Mouse (Mus musculus) kidney, postnatal 0 days (tissue): ENCODE data around the gene Dcun1d4. TPM values are rescaled to one million over a fixed set of nuclear protein-coding genes. Genes with fewer than 3 reads are reported as not detected.

Experiments used
- ATAC-seq: fragments of 200-750 bp; cut with Nextera tagmentation; replicated peaks from 2 replicates; pipeline ENCODE4 v1.8.0; 2017; ENCODE audit warnings: low read depth, moderate number of reproducible peaks, moderate TSS enrichment, moderate library complexity; ENCODE audit not compliant: low FRiP score
- DNase-seq: peaks from one replicate; pipeline ENCODE4 v3.0.0-alpha.2; 2016; ENCODE audit warnings: low spot score
- H3K27ac ChIP-seq: fragments of 300-500 bp; sonication (generic); 2 replicates; pipeline ENCODE4 v1.5.1; 2014; ENCODE audit warnings: mild to moderate bottlenecking
- H3K27me3 ChIP-seq: fragments of 300-500 bp; sonication (generic); 2 replicates; pipeline ENCODE4 v1.6.1; 2014; ENCODE audit warnings: low read length, mixed read lengths; ENCODE audit not compliant: insufficient read depth
- H3K36me3 ChIP-seq: fragments of 300-500 bp; sonication (generic); 2 replicates; pipeline ENCODE4 v1.6.1; 2014; ENCODE audit warnings: low read length, mixed read lengths; ENCODE audit not compliant: insufficient read depth
- H3K4me1 ChIP-seq: fragments of 300-500 bp; sonication (generic); replicated peaks from 2 replicates; pipeline ENCODE4 v1.6.1; 2014; ENCODE audit warnings: antibody characterized with exemption, low read length, mixed read lengths; ENCODE audit not compliant: insufficient read depth
- H3K4me2 ChIP-seq: fragments of 300-500 bp; sonication (generic); 2 replicates; pipeline ENCODE4 v1.6.1; 2014; ENCODE audit warnings: mild to moderate bottlenecking, low read length, moderate library complexity, mixed read lengths
- H3K4me3 ChIP-seq: fragments of 300-500 bp; sonication (generic); replicated peaks from 2 replicates; pipeline ENCODE4 v1.5.1; 2014; ENCODE audit warnings: low read depth, low read length
- H3K9ac ChIP-seq: fragments of 300-500 bp; sonication (generic); 2 replicates; pipeline ENCODE4 v1.6.1; 2014; ENCODE audit warnings: low read depth, low read length
- H3K9me3 ChIP-seq: fragments of 300-500 bp; sonication (generic); replicated peaks from 2 replicates; pipeline ENCODE4 v1.6.1; 2016; ENCODE audit warnings: low read length, inconsistent platforms, mixed read lengths
- CTCF ChIP-seq: IDR thresholded peaks from 2 replicates; pipeline ENCODE4 v1.5.1; 2016; ENCODE audit warnings: antibody characterized with exemption, low read depth, mild to moderate bottlenecking, moderate library complexity
- WGBS: fragments of 180-500 bp; shearing (Covaris S2); extraction: QIAGEN DNeasy Blood & Tissue Kit; methylation state at CpG from one replicate; pipeline ENCODE4 v1.1.7; 2014; 5-methylcytosine and 5-hydroxymethylcytosine counted together
- polyA plus RNA-seq: library from polyadenylated mRNA; unstranded; fragments of >200 nt; fragmentation: Nextera tagmentation; extraction: Ambion mirVana; gene quantifications from 2 replicates; pipeline ENCODE4 v1.2.1, GENCODE M21; 2015

The Dcun1d4 gene
- polyA plus RNA-seq, 1 experiment from 2014 or later = 23.8 TPM

DNA sequence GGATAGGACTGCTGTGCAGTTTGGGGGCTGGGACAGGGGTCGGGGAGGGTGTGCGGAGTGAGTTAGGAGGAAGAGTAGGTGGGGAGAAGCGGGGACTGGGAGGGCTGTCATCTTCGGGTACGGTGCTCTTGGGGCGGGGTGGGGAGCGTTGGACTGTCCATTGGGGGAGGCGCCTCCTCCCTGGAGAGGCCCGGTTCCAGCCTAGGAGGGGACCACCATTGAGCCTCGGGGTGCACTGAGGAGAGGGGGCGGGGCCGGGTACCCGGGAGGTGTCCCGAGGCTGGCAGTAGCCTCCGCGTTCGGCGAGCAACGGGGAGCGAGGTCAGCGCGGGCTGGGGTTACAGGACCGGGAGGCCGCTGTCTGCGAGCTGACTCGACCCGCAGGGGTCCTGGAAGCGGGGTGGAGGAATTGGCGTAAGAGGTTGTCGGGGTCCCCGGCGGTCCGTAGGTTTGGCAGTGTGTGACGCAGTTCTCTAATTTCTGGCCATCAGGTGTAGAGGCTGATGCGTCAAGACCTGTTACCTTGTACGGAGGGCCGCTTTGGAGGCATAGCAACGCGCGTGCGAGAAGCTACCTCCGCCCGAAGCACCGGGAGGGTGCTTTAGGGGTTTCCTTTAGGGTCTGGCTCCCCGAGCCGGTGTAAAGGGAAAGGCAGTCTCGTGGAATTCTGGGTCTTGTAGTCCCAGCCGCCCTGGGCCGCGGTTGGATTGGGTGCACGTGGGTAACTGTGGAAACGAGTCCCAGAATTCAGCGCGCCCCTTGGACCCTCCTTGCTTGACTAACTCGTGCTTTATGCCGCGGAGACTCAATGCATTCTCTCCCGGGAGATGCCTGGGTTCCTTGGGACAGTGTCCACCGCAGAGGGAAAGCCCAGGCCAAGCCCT lies 11.3 kb downstream of the Dcun1d4 start:
- TF ChIP-seq CTCF = no peak
- ATAC-seq (peak; percentile 70), DNase-seq (peak; percentile 97)
- Histone ChIP-seq H3K36me3 (no peaks in the 10 kb centered on the region), H3K4me3 (peak overlapping the region; percentile 91), H3K9ac (peak overlapping the region; percentile 67), H3K9me3 (no peaks in the 10 kb centered on the region), H3K27me3 (no peaks in the 10 kb centered on the region), H3K4me1 (0 out of 2 replicates have a peak, but pooled peaks cover 6% of the 10 kb centered on the region), H3K27ac (peak overlapping the region; percentile 93), H3K4me2 (peak overlapping the region; percentile 97)
- under 1% methylated on average over 59 of the region's 59 CpGs for WGBS

- H3K4me3 ChIP-seq = no peak overlapping the region
- H3K9ac ChIP-seq = no peak overlapping the region
- no peaks in the 10 kb centered on the region for H3K27me3 ChIP-seq
- ATAC-seq = no peak
- no peak for TF ChIP-seq CTCF
- H3K9me3 ChIP-seq = no peaks in the 10 kb centered on the region
- peaks cover 9% of the 10 kb centered on the region; the same call in 1 of the 2 replicates for H3K4me1 ChIP-seq
- no peaks in the 10 kb centered on the region for H3K36me3 ChIP-seq
- no peak overlapping the region for H3K4me2 ChIP-seq
- WGBS = 73% methylated on average over 3 of the region's 3 CpGs
- no peak overlapping the region for H3K27ac ChIP-seq
- no peak for DNase-seq
Measured at GRCm38 (mm10) chr5:73497401-73497800, 16.6 kb downstream of the Dcun1d4 start.

DNA sequence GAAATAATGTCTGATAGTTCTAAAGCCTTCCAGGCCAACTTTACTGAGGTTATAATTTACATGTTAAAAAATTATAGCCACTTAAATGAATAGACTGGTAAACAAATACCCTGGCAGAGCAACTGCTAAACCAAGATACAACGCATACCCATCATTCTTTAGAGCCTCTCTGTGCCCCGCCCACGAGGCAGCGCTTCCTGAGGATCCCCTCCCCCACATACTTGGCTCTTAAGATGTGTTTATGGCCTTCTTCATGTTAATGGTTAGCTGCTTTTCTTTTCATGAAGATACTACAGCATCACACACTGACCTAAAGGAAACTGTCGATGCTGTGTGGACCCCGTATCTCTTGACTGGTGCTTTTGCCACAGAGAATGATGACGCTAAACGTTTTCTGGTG lies 17.8 kb downstream of the Dcun1d4 start:
- H3K27ac ChIP-seq = no peak overlapping the region

GRCm38 (mm10) chr5:73500867-73501440 lies 20.2 kb downstream of the Dcun1d4 start:
- Histone ChIP-seq H3K4me1 (peaks cover 2% of the 10 kb centered on the region; the same call in 1 of the 2 replicates), H3K27ac (0 out of 2 replicates have a peak overlapping the region, but pooled peaks have one; percentile 19), H3K27me3 (no peaks in the 10 kb centered on the region), H3K9ac (no peak overlapping the region), H3K36me3 (no peaks in the 10 kb centered on the region), H3K4me2 (no peak overlapping the region), H3K4me3 (no peak overlapping the region), H3K9me3 (no peaks in the 10 kb centered on the region)
- WGBS = 83% methylated on average over 7 of the region's 7 CpGs
- no peak for DNase-seq
- TF ChIP-seq CTCF = no peak
- peak; percentile 53 for ATAC-seq

More for the DNA sequence above, 17.8 kb downstream of the Dcun1d4 start:
- peaks cover 2% of the 10 kb centered on the region; the same call in 1 of the 2 replicates for H3K4me1 ChIP-seq
- H3K36me3 ChIP-seq = no peaks in the 10 kb centered on the region
- DNase-seq (peak; percentile 38), ATAC-seq (no peak)
- TF ChIP-seq CTCF = no peak
- 77% methylated on average over 8 of the region's 8 CpGs for WGBS
- H3K4me2 ChIP-seq = no peak overlapping the region
- no peaks in the 10 kb centered on the region for H3K9me3 ChIP-seq
- no peak overlapping the region for H3K4me3 ChIP-seq
- no peak overlapping the region for H3K9ac ChIP-seq
- H3K27me3 ChIP-seq = no peaks in the 10 kb centered on the region

DNA sequence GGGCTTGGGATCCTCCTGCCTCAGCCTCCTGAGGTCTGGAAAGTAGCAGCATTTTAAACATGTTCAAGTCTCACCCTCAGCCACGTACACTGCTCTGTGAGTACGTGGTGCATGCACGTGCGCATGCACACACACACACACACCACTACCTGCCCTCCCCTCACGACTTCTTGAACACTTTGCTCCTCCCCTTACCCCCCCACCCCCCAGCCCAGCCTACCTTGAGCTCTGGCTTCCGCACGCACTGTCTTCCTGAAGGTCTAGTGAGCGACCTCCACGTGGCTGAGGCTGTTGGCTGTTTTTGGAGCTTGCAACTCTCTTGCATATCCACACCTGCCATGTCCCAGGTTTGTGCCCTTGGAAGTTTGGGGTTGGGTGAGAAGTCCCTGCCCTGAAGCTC lies 21.6 kb downstream of the Dcun1d4 start:
- ATAC-seq = no peak
- no peaks in the 10 kb centered on the region for H3K9me3 ChIP-seq
- TF ChIP-seq CTCF = no peak
- H3K4me1 ChIP-seq = peaks cover 2% of the 10 kb centered on the region; the same call in 1 of the 2 replicates
- H3K27ac ChIP-seq = no peak overlapping the region
- no peak overlapping the region for H3K4me3 ChIP-seq
- H3K9ac ChIP-seq = no peak overlapping the region
- no peak overlapping the region for H3K4me2 ChIP-seq
- H3K27me3 ChIP-seq = no peaks in the 10 kb centered on the region
- DNase-seq = no peak
- H3K36me3 ChIP-seq = no peaks in the 10 kb centered on the region
- WGBS = 86% methylated on average over 9 of the region's 9 CpGs

GRCm38 (mm10) chr5:73503015-73503757 lies 22.4 kb downstream of the Dcun1d4 start:
- Histone ChIP-seq H3K27ac (no peak overlapping the region), H3K9me3 (no peaks in the 10 kb centered on the region), H3K27me3 (no peaks in the 10 kb centered on the region), H3K4me2 (no peak overlapping the region), H3K4me1 (peaks cover 1% of the 10 kb centered on the region; the same call in 1 of the 2 replicates), H3K4me3 (no peak overlapping the region), H3K9ac (no peak overlapping the region), H3K36me3 (no peaks in the 10 kb centered on the region)
- ATAC-seq (peak; percentile 27; the same call in 1 of the 2 replicates), DNase-seq (no peak)
- TF ChIP-seq CTCF = peak; percentile 28; the same call in 1 of the 2 replicates
- 78% methylated on average over 12 of the region's 12 CpGs for WGBS
